Mouse (Mus musculus) intestine, embryonic 14.5 days (tissue): Measurements from ENCODE around the gene Padi3. TPM values are rescaled to one million over a fixed set of nuclear protein-coding genes. Genes with fewer than 3 reads are reported as not detected.

Experiments used
- ATAC-seq: fragments of 200-750 bp; cut with Nextera tagmentation; replicated peaks from 2 replicates; pipeline ENCODE4 v1.8.0; 2017; ENCODE audit warnings: low read depth, moderate number of reproducible peaks, moderate TSS enrichment, moderate library complexity; ENCODE audit not compliant: low FRiP score, low TSS enrichment
- DNase-seq: peaks from one replicate; pipeline ENCODE4 v3.0.0-alpha.2; 2018; ENCODE audit warnings: low spot score
- H3K27ac ChIP-seq: fragments of 300-500 bp; sonication (generic); 2 replicates; pipeline ENCODE4 v1.5.1; 2014; ENCODE audit warnings: low read depth, mild to moderate bottlenecking, control low read depth
- H3K27me3 ChIP-seq: fragments of 300-500 bp; sonication (generic); replicated peaks from 2 replicates; pipeline ENCODE4 v1.6.1; 2014; ENCODE audit warnings: low read length, control low read depth; ENCODE audit not compliant: control insufficient read depth, insufficient read depth
- H3K36me3 ChIP-seq: fragments of 300-500 bp; sonication (generic); 2 replicates; pipeline ENCODE4 v1.6.1; 2014; ENCODE audit warnings: low read length, control low read depth; ENCODE audit not compliant: control insufficient read depth, insufficient read depth
- H3K4me1 ChIP-seq: fragments of 300-500 bp; sonication (generic); replicated peaks from 2 replicates; pipeline ENCODE4 v1.6.1; 2014; ENCODE audit warnings: low read length, control low read depth, mixed read lengths; ENCODE audit not compliant: control insufficient read depth, insufficient read depth
- H3K4me2 ChIP-seq: fragments of 300-500 bp; sonication (generic); 2 replicates; pipeline ENCODE4 v1.6.1; 2014; ENCODE audit warnings: low read length
- H3K4me3 ChIP-seq: fragments of 300-500 bp; sonication (generic); 2 replicates; pipeline ENCODE4 v1.5.1; 2014; ENCODE audit warnings: low read depth, low read length, control low read depth, mixed read lengths
- H3K9ac ChIP-seq: fragments of 300-500 bp; sonication (generic); 2 replicates; pipeline ENCODE4 v1.6.1; 2014; ENCODE audit warnings: mild to moderate bottlenecking, low read length
- H3K9me3 ChIP-seq: fragments of 300-500 bp; sonication (generic); 2 replicates; pipeline ENCODE4 v1.6.1; 2016; ENCODE audit warnings: low read length, control low read depth; ENCODE audit not compliant: control insufficient read depth
- WGBS: fragments of 180-500 bp; shearing (Covaris S2); extraction: QIAGEN DNeasy Blood & Tissue Kit; methylation state at CpG from one replicate; pipeline ENCODE4 v1.1.7; 2014; 5-methylcytosine and 5-hydroxymethylcytosine counted together
- polyA plus RNA-seq: library from polyadenylated mRNA; unstranded; fragments of >200 nt; fragmentation: Nextera tagmentation; extraction: Ambion mirVana; gene quantifications from 2 replicates; pipeline ENCODE4 v1.2.1, GENCODE M21; 2014

Padi3 gene
- polyA plus RNA-seq, 1 experiment from 2014 or later, result not detected

- H3K4me3 ChIP-seq, result no peak within 1 kb of the TSS
- DNase-seq (no peak), ATAC-seq (no peak)
- no peaks in the 10 kb centered on the region for H3K36me3 ChIP-seq
- H3K27me3 ChIP-seq, result no peaks in the 10 kb centered on the region
- WGBS, result 70% methylated on average over 2 of the region's 2 CpGs
- H3K9ac ChIP-seq, result no peak within 1 kb of the TSS
- H3K4me1 ChIP-seq, result peaks cover under 1% of the 10 kb centered on the region; the same call in 1 of the 2 replicates
- H3K4me2 ChIP-seq, result no peak within 1 kb of the TSS
- H3K9me3 ChIP-seq, result no peaks in the 10 kb centered on the region
- no peak within 1 kb of the TSS for H3K27ac ChIP-seq
Observed at GRCm38 (mm10) chr4:140742543-140742942, 67.9 kb downstream of the Padi3 start, which contains the start of gene Padi6. Gene Padi6, minus strand, starts transcription at chr4:140742643.

GRCm38 (mm10) chr4:140741401-140741800, 69.0 kb downstream of the Padi3 start:
- Histone ChIP-seq H3K4me2 (no peak overlapping the region), H3K36me3 (no peaks in the 10 kb centered on the region), H3K4me1 (no peaks in the 10 kb centered on the region), H3K27me3 (no peaks in the 10 kb centered on the region), H3K4me3 (no peak overlapping the region), H3K27ac (no peak overlapping the region), H3K9ac (no peak overlapping the region), H3K9me3 (no peaks in the 10 kb centered on the region)
- WGBS, result 85% methylated on average over 6 of the region's 6 CpGs
- DNase-seq, result no peak
- no peak for ATAC-seq

GRCm38 (mm10) chr4:140740655-140741054, 69.8 kb downstream of the Padi3 start:
- Histone ChIP-seq H3K4me1 (no peaks in the 10 kb centered on the region), H3K4me3 (no peak overlapping the region), H3K9ac (no peak overlapping the region), H3K27ac (no peak overlapping the region), H3K4me2 (no peak overlapping the region), H3K9me3 (no peaks in the 10 kb centered on the region), H3K36me3 (no peaks in the 10 kb centered on the region), H3K27me3 (no peaks in the 10 kb centered on the region)
- DNase-seq (no peak), ATAC-seq (no peak)
- WGBS, result 89% methylated on average over 11 of the region's 11 CpGs

Other genes starting within 250 kb of the Padi3 start
- gene Arhgef10l, start 144.6 kb downstream of the Padi3 start, polyA plus RNA-seq, result 15.2 and 16.3 TPM in 2 replicates
- 29.8 and 30.7 TPM in 2 replicates for gene Rcc2, start 110.1 kb downstream of the Padi3 start, polyA plus RNA-seq
- gene Padi6, start 68.0 kb downstream of the Padi3 start, polyA plus RNA-seq, result 0.07 TPM in 1 of 2 replicates, not detected in the other
- 2.2 TPM in 2 replicates for gene Padi4, start 36.4 kb downstream of the Padi3 start, polyA plus RNA-seq
- gene Padi1, start 35.1 kb upstream of the Padi3 start, polyA plus RNA-seq, result 0.16 TPM in 1 of 2 replicates, not detected in the other
- gene Padi2, start 95.7 kb upstream of the Padi3 start, polyA plus RNA-seq, result 1.9 and 2.5 TPM in 2 replicates
- 457 and 488 TPM in 2 replicates for gene Sdhb, start 150.6 kb upstream of the Padi3 start, polyA plus RNA-seq
- gene Atp13a2, start 176.2 kb upstream of the Padi3 start, polyA plus RNA-seq, result 33.3 and 40.0 TPM in 2 replicates
- gene Mfap2, start 199.8 kb upstream of the Padi3 start, polyA plus RNA-seq, result 489 and 509 TPM in 2 replicates
- gene Crocc, start 249.9 kb upstream of the Padi3 start, polyA plus RNA-seq, result 6.6 TPM in 2 replicates